Mouse (Mus musculus): ENCODE results near the gene Ak9.

Gene Ak9

DNA sequence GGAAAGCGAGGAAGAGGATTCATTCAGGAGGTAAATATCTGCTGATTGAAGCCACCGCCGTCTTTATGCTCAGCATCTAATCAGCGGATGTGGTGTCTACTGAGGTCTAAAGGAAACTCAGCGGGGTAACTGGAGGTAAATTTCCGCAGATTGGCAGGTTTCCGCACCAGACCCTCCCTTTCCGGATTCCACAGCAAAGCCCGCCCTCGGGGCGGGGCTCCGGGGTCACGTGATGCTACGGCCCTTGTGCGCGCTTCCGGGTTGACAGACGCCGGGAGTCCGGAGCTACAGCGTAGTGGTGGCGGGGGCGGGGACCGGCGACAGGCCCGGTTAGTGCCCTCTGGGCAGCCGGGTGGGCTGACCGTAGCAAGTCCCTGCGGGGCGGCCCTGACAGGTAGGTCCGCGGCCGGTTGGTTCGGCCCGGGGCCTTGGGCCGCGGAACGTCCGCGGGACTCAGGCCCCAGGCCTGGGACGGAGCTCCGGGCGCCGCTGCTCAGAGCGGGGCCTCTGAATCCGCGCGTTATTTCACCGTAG, 146.4 kb downstream of the Ak9 start, which contains the start of gene Zbtb24:
TSS of gene Zbtb24 (plus strand) at position 247 of the 534 bp plus-strand sequence.
- in situ Hi-C loops (cut with MboI, MseI): loop anchor here (5.0 kb wide), 1 partner anchor 37 kb away; no protein-coding TSS in a partner anchor

DNA sequence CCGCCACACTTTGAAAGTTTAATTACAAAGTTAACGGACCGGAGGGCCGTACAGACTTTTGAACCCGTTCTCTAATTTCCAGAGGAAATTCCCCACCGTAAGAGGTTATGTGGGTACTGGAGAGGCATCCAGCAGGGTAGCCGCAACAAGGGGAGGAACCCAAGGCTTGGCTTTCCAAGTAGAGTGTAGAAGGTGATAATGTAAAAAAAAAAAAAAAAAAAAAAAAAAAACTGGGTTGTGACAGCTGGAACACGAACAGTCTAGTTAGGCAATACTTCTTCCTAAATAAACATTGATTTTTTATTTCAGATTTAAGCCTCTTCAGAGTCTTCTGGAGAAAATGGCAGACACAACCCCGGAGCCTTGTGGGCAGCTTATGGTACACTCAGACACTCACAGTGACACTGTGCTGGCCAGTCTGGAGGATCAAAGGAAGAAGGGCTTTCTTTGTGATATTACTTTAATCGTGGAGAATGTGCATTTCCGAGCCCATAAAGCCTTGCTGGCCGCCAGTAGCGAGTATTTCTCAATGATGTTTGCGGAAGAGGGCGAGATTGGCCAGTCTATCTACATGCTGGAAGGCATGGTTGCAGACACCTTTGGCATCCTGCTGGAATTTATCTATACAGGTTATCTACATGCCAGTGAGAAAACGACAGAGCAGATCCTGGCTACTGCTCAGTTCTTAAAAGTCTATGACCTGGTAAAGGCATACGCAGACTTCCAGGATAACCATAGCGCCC, 147.2 kb downstream of the Ak9 start:
- in situ Hi-C loops (cut with MboI, MseI): loop anchor here (5.0 kb wide), 1 partner anchor 36 kb away; no protein-coding TSS in a partner anchor

DNA sequence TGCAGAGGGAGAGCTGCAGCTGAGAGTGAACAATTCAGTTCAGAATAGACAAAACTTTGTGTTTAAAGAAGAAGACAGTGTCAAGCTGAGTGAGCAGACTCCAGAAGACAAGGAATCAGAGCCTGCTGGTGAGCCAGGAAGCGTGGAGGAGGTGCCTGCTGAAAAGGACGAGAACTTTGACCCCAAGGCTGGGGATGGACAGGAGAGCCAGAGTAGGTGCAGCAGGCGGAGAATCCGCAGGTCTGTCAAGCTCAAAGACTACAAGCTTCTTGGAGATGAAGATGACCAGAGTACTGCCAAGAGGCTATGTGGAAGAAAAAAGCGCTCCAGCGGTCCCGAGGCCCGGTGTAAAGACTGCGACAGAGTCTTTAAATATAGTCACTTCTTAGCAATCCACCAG, 147.9 kb downstream of the Ak9 start:
- in situ Hi-C loops (cut with MboI, MseI): loop anchor here (5.0 kb wide), 1 partner anchor 36 kb away; no protein-coding TSS in a partner anchor

DNA sequence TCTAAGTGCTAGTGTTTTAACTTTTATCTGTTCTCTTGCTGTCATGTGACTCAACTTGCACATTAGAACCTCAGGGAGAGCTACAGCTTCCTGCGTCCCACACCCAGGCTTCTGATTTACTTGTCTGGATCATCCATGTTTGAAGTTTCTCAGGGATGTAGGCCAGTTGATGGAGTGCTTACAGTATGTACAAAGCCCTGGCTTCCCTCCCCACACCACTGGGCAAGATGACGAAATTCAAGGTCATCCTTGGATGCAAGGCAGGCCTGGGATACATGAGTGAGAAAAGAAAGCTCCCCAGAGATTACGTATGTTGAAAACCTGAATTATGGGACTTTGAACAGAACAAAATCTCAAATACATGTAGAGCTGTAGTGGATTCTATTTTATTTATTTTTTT, 149.0 kb downstream of the Ak9 start:
- in situ Hi-C loops (cut with MboI, MseI): loop anchor here (5.0 kb wide), 1 partner anchor 35 kb away; no protein-coding TSS in a partner anchor

DNA sequence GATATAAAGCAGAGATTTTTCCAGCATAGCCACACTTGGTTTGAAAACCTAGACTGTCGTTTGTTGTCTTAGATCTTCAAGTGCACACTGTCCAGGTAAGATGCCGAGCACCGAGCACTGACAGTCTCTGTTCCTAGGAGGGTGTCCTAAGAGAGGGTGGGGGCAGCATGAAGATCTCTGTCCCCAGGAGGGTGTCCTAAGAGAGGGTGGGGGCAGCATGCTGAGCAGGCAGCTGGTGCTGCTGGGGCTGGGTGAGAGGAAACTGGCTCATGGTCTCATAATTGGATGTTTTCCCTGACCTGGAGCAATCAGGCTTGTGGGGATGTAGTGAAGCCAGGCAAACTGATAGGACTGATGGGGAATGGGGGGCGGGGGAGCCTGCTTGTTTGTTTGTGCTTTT, 156.2 kb downstream of the Ak9 start:
- in situ Hi-C loops (cut with MboI, MseI): no loop called here

DNA sequence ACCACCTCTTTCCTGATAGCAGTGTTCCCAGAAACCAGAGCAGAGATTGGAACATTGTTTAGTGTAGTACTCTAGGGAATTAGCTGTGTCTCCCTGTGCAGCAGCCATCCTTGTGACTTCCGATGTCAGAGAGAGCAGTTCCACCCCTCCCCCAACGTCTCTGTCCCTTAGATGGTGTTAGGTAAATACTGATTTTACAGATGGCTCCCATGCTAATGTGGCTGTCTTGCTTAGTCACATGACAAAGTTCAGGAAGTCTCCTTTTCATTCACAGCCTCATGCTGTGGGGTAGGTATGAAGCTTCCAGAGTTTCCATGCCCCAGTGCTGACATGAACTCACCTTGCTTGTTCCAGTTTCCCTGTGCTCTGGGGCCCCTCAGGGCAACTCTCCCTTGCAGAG, 156.7 kb downstream of the Ak9 start:
- in situ Hi-C loops (cut with MboI, MseI): no loop called here

DNA sequence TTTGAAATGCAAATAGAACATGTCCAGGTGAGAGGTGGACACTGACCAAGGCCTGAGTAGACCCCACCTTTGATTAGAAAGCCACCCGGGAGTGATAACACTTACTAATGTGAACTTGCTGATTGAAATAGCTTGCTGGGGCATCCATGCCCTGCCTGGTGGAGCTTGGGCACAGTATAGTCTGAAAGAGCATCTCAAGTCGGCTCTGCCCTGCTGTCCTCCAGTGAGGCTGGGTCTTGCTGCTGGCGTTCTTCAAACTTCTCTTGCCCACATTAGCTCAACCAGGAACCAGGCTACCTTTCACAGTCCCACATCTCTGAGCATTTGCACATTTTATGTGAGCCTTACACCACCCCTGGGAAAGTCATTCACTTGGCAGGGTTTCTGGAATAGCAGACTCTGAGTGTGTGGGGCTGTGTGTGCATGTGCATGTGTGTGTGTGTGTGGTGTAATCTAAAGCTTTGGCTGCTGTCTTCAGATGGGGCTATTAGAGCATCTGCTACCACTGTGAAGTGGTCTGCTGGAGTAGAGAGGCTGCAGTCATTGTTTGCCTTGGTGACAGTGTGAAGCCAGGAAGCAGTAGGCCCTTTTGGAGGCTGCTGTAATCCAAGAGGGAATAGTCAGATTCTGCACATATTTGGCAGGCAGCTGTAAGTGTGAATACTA, 157.4 kb downstream of the Ak9 start:
- in situ Hi-C loops (cut with MboI, MseI): no loop called here

DNA sequence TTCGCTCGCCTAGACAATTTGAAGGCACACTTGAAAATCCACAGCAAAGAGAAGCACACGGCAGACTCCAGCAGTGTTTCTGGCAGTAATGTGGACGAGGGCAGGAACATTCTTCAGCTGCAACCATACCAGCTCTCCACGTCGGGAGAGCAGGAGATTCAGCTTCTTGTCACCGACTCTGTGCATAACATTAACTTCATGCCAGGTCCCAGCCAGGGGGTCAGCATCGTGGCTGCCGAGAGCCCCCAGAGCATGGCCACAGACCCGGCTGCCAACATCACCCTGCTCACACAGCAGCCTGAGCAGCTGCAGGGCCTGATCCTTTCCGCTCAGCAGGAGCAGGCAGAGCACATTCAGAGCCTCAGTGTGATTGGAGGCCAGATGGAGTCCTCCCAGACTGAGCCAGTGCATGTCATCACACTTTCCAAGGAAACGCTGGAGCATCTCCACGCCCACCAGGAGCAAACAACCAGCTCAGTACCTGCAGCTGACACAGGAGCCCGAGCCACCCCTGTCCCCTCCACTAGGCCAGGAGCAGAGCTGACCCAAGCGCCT, 160.7 kb downstream of the Ak9 start:
- in situ Hi-C loops (cut with MboI, MseI): no loop called here

DNA sequence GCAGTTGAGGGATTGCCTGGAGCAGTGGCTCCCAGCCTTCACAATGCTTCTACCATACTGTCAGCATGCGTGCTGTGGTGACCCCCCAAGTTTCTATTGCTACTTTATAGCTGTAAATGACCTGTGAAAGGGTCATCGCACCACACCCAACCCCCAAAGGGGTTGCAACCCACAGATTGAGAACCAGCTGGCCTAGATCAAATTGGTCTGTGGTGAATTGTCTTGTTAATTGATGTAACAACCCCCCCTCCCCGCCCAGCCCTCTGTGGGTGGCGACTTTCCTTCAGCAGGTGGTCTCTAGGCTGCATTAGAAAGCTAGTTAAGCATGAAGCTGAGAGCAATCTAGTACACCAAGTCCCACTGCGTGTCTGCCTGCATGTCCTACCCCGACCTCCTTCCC, 163.5 kb downstream of the Ak9 start:
- in situ Hi-C loops (cut with MboI, MseI): no loop called here

DNA sequence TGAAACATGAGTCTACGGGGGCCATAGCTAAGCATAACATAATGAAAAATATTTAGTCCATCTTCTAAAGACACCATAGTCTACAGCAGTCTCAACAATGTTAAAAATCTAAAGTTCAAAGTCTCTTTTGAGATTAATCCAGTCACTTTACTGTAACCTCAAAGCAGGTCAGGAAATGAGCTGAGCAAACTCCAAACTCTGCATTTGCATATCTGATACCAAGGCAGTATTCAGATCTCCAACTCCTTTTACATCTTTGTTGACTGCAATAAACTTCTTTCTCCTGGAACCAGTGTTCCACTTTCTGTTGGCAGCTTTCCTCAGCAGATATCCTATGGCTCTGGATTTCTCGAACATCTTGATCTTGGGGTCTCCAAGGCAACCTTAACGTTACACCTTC, 166.9 kb downstream of the Ak9 start:
- in situ Hi-C loops (cut with MboI, MseI): loop anchor here (10.0 kb wide), 1 partner anchor 1996 kb away; no protein-coding TSS in a partner anchor

DNA sequence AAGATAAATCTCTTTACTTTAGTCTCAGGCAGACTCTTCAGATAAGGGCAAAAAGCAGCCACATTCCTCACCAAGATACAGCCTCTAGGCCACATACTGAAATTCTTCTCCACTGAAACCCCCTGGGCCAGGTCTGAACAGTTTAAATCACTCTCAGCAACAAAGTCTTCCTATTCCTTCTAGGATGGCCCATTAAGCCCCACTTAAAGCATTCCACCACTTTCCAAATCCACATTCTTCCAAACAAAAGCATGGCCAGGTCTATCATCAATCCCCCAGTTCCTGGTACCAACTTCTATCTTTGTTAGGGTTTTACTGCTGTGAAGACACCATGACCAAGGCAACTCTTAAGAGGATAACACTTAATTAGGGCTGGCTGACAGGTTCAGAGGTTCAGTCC, 168.8 kb downstream of the Ak9 start:
- in situ Hi-C loops (cut with MboI, MseI): loop anchor here (10.0 kb wide), 1 partner anchor 1998 kb away; no protein-coding TSS in a partner anchor

DNA sequence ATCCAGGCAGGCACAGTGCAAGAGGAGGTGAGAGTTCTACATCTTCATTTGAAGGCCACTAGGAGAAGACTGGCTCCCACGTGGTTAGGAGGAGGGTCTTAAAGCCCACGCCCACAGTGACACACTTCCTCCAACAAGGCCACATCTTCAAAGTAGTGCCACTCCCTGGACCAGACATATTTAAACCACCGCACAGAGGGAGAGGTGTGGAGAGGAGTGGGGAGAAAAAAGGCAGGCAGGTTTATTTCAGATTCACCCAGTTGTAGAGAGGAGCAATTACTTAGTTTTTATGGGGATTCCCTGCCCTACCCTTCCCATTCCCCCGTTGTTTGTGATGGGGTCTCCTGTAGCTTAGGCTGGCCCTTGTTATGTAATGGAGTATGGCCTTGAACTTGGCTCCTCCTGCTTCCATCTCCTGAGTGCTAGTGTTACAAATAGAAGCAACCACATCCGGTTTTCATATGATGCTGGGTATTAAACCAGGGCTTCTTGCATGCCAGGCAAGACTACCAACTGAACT, 169.2 kb downstream of the Ak9 start:
- in situ Hi-C loops (cut with MboI, MseI): loop anchor here (10.0 kb wide), 1 partner anchor 1998 kb away; no protein-coding TSS in a partner anchor

DNA sequence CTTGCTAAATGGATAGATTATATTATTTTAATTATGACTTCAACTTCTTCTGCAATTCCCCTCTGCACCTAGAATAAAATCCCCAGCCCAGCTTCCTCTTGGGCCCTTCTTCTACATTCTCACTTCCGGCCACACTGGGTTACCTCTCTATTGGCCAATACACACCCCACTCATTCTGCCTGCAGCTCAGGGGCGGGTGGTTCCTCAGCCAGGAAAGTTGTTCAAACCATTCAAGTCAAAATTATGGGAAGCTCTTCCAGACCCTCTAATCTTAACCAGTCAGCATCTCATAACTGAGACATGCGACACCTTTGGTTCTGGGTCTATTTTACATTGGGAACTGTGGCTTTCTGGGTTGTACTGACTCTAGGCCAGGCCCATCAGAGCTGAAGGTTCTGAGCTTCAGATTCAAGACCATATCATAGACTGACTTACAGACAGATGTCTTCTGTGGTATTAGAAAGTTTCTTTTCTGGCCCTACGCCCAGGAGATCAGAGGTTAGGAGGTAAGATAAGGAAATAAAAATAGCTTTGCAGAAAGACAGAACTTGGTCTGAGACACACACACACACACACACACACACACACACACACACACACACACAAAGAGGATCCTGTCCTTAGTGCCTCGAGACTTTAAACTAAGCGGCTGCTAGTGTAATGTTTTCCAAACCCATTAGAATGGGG, 170.1 kb downstream of the Ak9 start:
- in situ Hi-C loops (cut with MboI, MseI): loop anchor here (10.0 kb wide), 1 partner anchor 1999 kb away; no protein-coding TSS in a partner anchor

DNA sequence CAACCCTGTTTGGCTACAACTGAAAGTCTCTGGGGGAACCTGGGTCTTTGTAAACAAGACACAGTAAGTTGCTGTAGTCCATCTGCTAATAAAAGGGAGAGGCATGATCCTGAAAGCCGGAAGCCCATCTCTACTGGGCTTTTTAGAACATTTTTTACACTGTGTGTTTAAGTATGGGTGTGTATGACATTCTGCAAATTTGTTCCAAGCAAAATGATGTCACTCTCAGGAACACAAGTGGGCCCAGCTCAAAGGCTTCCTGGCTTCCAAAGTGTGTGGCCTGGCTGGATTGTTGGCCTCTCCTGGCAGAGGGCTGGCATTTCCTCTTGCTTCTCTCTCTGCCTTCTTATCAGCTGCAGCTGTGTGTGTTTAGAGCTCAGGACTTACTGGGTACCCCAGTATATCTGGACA, 171.2 kb downstream of the Ak9 start:
- in situ Hi-C loops (cut with MboI, MseI): loop anchor here (5.0 to 10.0 kb wide), 2 partner anchors 173 to 2000 kb away; partner anchors contain the start of genes Ak9 and Fig4

DNA sequence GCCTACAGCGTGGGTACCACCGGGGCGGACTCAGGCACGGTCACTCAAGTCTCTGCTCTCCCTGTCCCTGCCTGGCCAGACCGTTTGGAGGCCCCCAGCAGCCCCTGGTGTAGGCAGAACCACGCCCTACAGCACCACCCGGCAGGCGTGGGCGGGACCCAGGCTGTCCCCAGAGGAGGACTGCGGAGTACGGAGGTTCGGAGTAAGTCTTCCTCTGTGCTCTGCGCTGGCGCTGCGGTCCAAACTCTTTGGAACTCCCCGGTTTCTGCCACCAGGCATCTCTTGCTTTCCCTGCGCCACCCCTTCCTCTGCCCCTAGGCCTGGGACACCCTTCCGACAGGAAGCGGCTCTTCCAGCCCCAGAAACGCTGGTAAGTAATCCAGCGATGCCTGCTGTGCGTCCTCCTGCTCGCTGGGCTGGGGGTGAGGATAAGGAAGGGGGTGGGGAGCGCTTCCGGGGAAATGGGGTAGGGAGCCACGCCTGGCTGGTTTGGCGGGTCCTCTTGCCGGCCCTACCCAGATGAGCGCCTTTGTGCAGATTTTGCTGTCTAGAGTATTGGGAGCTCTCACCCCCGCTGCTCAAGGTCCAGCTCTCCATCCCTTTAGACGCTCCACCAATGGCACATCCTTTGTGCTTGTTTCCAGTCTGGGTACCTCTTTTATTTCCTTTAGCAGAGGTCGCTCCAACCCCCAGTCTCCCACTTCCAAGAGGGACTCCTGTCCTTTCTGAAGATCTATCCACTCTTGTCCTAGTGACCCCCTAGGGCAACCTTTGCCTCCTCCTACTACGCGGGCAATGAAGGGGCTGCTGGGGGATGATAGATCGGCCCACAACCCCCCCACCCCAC, 172.6 kb downstream of the Ak9 start, which contains the start of gene Mical1:
TSS of gene Mical1 (plus strand) at position 144 of the 847 bp plus-strand sequence.
- in situ Hi-C loops (cut with MboI, MseI): loop anchor here (5.0 to 10.0 kb wide), 2 partner anchors 174 to 2002 kb away; partner anchors contain the start of genes Ak9 and Fig4

DNA sequence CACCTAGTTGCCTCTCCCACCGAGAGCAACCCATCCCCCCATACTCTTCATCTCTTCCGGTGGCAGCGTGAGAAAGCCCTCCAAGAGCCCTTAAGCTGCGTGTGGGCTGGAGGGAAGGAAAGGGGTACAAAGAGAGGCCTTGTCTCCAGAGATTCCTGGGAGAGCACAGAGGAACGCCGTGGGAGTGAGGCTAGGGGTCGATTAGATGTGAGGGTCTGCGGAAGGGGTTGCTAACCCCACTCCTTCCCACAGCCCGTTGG, 173.2 kb downstream of the Ak9 start:
- in situ Hi-C loops (cut with MboI, MseI): loop anchor here (5.0 to 10.0 kb wide), 2 partner anchors 175 to 2002 kb away; partner anchors contain the start of genes Ak9 and Fig4

DNA sequence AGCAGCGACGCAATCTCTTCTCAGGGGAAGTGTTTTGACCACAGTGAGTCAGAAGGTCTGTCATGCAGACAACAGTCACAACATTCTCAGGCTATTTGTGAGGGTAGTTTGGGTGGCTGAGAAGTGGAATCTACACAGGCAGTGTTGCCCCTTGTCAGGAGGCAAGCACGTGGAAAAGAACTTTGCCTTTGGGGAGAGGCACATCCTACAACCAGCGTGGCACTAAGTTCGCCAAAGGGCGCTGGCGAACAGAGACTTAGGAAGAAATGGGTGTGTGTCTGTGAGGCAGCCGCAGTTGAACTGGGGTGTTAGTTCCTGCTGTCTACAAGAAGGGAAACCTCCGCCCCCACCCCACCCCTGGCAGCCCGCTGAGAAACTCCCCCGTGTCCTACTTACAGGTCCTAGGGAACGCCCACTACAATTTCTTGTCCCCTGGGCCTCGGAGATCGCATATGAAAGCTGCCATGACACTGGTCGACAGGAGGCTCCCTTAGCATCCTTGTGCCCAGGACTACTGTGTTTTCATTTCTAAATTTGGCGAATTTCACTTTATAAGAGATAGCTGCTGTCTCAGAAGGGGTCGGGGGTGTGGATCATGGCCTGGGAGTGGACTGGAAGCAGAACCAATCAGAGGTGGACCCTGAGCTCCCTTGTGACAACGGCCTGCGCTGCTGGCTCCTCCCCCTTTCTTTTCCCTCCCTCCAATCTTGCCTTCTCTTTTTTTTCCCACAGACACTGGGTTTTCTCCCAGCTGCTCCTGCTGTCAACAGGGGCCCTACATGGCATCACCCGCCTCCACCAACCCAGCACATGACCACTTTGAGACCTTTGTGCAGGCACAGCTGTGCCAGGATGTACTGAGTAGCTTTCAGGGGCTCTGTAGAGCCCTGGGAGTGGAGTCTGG, 173.8 kb downstream of the Ak9 start:
- in situ Hi-C loops (cut with MboI, MseI): loop anchor here (5.0 to 10.0 kb wide), 2 partner anchors 175 to 2003 kb away; partner anchors contain the start of genes Ak9 and Fig4

DNA sequence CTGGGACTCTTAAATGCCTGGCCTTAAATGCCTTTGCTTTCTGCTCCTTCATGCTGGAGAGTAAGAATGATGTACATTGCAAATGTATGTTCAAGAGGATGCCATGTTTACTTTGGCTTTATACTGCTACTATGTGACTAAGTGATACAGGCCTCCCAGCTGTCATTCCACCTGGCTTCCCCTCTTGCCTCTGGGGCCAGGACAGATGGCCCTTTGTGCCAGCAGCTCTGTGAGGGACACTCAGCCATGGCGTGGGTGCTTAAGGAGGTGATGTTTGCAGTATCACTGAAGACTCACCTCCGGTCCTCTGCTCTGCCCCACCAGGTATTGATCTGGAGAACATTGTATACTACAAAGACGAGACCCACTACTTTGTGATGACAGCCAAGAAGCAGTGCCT, 176.2 kb downstream of the Ak9 start:
- in situ Hi-C loops (cut with MboI, MseI): loop anchor here (5.0 to 10.0 kb wide), 2 partner anchors 178 to 2005 kb away; partner anchors contain the start of genes Ak9 and Fig4
